13 mouse cellular contexts compared by ENCODE assay signal in genomic region chr16:91865570-91866257, GRCm38 (mm10).
DNase-seq lines count a peak whose midpoint lies in the region; TF ChIP-seq lines count a peak whose summit lies in the region.
"Had no signal": no experiment of that assay in that cellular context is flagged by ENCODE, and none has a peak within 500 bp of the region (broad histone marks: within the 10 kb centered on the region; RNA-seq: fewer than 3 reads in every experiment).

No protein-coding gene starts in this region.

- no peak overlapping the region for H3K4me3 ChIP-seq in layer of hippocampus, adult 2 months
- H3K4me3 ChIP-seq in liver, adult 2 months (ENCODE audit: insufficient read depth, low read depth, low read length) = no peak overlapping the region
- no peak overlapping the region for H3K4me3 ChIP-seq in kidney, adult 2 months (ENCODE audit: insufficient read depth, low read depth, low read length)
- H3K4me3 ChIP-seq: limb, embryonic 15.5 days; stomach, embryonic 15.5 days had no signal

- no peak overlapping the region for H3K9ac ChIP-seq in liver, adult 2 months (ENCODE audit: low read depth, low read length)
- H3K9ac ChIP-seq: limb, embryonic 15.5 days; stomach, embryonic 15.5 days had no signal

- H3K79me2 ChIP-seq in liver, adult 2 months (ENCODE audit: control insufficient read depth, insufficient read depth, low read length) = no peaks in the 10 kb centered on the region

- WGBS in liver, adult 2 months = 68% methylated on average over 7 of the region's 7 CpGs
- WGBS in kidney, adult 2 months = 80% methylated on average over 7 of the region's 7 CpGs

- H3K36me3 ChIP-seq in liver, adult 2 months (ENCODE audit: control insufficient read depth, insufficient read depth, low read length) = peaks cover 7% of the 10 kb centered on the region
- no peaks in the 10 kb centered on the region for H3K36me3 ChIP-seq in kidney, adult 2 months (ENCODE audit: control insufficient read depth, insufficient read depth, low read length)

- TF ChIP-seq CTCF in layer of hippocampus, adult 2 months (conservative IDR thresholded peaks at IDR 0.05) = no peak; the same call in 1 of the 2 replicates
- TF ChIP-seq CTCF in liver, adult 2 months (IDR thresholded peaks at IDR 0.05; ENCODE audit: low read depth, low read length) = 0 out of 2 replicates have a peak, but pooled peaks have one; percentile 20
- no peak; the same call in 1 of the 2 replicates for TF ChIP-seq CTCF in kidney, adult 2 months (conservative IDR thresholded peaks at IDR 0.05; ENCODE audit: insufficient read depth, insufficient read length, low read depth, low read length)

- no peaks in the 10 kb centered on the region for H3K27me3 ChIP-seq in liver, adult 2 months (ENCODE audit: control insufficient read depth, insufficient read depth, low read length)
- no peaks in the 10 kb centered on the region for H3K27me3 ChIP-seq in kidney, adult 2 months (replicated peaks; ENCODE audit: control insufficient read depth, insufficient read depth, low read length)
- H3K27me3 ChIP-seq: limb, embryonic 15.5 days; stomach, embryonic 15.5 days had no signal

- DNase-seq in cerebellum, adult 11-12 months = peak; percentile 35
- no peak for DNase-seq in cerebellum, postnatal 36 days
- DNase-seq in layer of hippocampus, adult 2 months (ENCODE audit: low spot score in 2 of 2) = no peak
- no peak for DNase-seq in layer of hippocampus, postnatal 14 days (ENCODE audit: low spot score in 2 of 2)
- DNase-seq in adipocyte (ENCODE audit: low spot score) = peak; percentile 87
- DNase-seq in liver, adult 2 months (ENCODE audit: extremely low read depth, low read depth, low spot score) = no peak
- DNase-seq in spleen, postnatal 36 days (ENCODE audit: low spot score in 2 of 2) = no peak
- no peak for DNase-seq in kidney, adult 2 months
- DNase-seq: adrenal gland, postnatal 25 days; cerebellum, adult 8-10 months; layer of hippocampus, adult 9-11 months had no signal

- peak overlapping the region; percentile 76 for H3K27ac ChIP-seq in layer of hippocampus, adult 2 months
- H3K27ac ChIP-seq in liver, adult 2 months (replicated peaks; ENCODE audit: insufficient read depth, low read depth, low read length) = no peak overlapping the region
- no peak overlapping the region for H3K27ac ChIP-seq in kidney, adult 2 months (ENCODE audit: insufficient read depth, low read depth, low read length)
- H3K27ac ChIP-seq: limb, embryonic 15.5 days had no signal

- TF ChIP-seq POLR2A in liver, adult 2 months (IDR thresholded peaks at IDR 0.05; ENCODE audit: extremely low read depth, insufficient read depth, low read length) = no peak
- TF ChIP-seq POLR2A in kidney, adult 2 months (IDR thresholded peaks at IDR 0.05; ENCODE audit: low read depth, low read length) = no peak

- H3K4me1 ChIP-seq in liver, adult 2 months (ENCODE audit: control insufficient read depth, insufficient read depth, low read length) = peaks cover 2% of the 10 kb centered on the region
- peaks cover 10% of the 10 kb centered on the region for H3K4me1 ChIP-seq in kidney, adult 2 months (ENCODE audit: control insufficient read depth, insufficient read depth, low read length)

Comparison
In these comparisons a context has a peak if more than half of its experiments do, and no peak if none do; other contexts are left out.
1. DNase-seq: peak in cerebellum, adult 11-12 months (single experiment) and adipocyte (single experiment); none in cerebellum, postnatal 36 days (0 of 2), layer of hippocampus, adult 2 months (0 of 2), layer of hippocampus, postnatal 14 days (0 of 2), liver, adult 2 months (single experiment), spleen, postnatal 36 days (0 of 2) and kidney, adult 2 months (single experiment).